In the genomic region with DNA sequence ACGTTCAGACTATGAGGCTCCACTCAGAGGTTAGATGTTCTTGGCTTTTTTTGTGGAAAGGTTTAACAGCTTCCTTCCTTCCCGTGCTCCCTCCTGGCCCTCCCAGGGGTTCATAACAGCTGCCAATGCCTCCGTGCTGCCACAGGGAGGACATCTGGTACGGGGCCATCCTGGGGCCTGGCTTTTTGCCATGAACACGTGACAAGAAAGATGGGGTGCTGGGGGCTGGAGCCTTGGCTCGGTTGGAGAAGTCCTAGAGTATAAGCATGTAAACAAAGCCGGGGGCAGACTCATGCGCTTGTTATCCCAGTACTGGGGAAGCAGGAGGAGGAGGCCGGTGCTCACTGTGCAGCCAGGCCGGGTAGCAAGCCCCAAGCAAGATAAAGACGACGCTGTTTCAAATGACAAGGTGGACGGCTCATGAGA, we compare ENCODE assay signal across 7 mouse cellular contexts.
DNase-seq lines count a peak whose midpoint lies in the region; ATAC-seq and TF ChIP-seq lines count a peak whose summit lies in the region.

No protein-coding gene starts in this region.

- no peak overlapping the region for H3K9ac ChIP-seq in forebrain, postnatal 0 days
- no peak overlapping the region for H3K9ac ChIP-seq in limb, embryonic 11.5 days (ENCODE audit: low read length)
- no peak overlapping the region for H3K9ac ChIP-seq in midbrain, embryonic 12.5 days (replicated peaks)

- WGBS in forebrain, postnatal 0 days = 33% methylated on average over 13 of the region's 13 CpGs
- 40% methylated on average over 13 of the region's 13 CpGs for WGBS in limb, embryonic 11.5 days
- 59% methylated on average over 13 of the region's 13 CpGs for whole genome bisulfite sequencing in midbrain, embryonic 12.5 days

- no peak overlapping the region for H3K4me3 ChIP-seq in forebrain, postnatal 0 days (ENCODE audit: low read depth, low read length)
- no peak overlapping the region for H3K4me3 ChIP-seq in limb, embryonic 11.5 days (ENCODE audit: low read depth, low read length)
- no peak overlapping the region for H3K4me3 ChIP-seq in midbrain, embryonic 12.5 days

- no peaks in the 10 kb centered on the region for H3K36me3 ChIP-seq in forebrain, postnatal 0 days (ENCODE audit: insufficient read depth)
- H3K36me3 ChIP-seq in limb, embryonic 11.5 days (ENCODE audit: control insufficient read depth, insufficient read depth, low read length) = no peaks in the 10 kb centered on the region
- H3K36me3 ChIP-seq in midbrain, embryonic 12.5 days = no peaks in the 10 kb centered on the region

- H3K4me1 ChIP-seq in forebrain, postnatal 0 days (ENCODE audit: insufficient read depth) = peaks cover 10% of the 10 kb centered on the region
- H3K4me1 ChIP-seq in limb, embryonic 11.5 days (ENCODE audit: control insufficient read depth, insufficient read depth, low read length) = peaks cover 16% of the 10 kb centered on the region
- H3K4me1 ChIP-seq in midbrain, embryonic 12.5 days = peaks cover 25% of the 10 kb centered on the region

- H3K27me3 ChIP-seq in forebrain, postnatal 0 days (ENCODE audit: insufficient read depth, low read length) = no peaks in the 10 kb centered on the region
- H3K27me3 ChIP-seq in limb, embryonic 11.5 days (ENCODE audit: control insufficient read depth, insufficient read depth, low read length) = no peaks in the 10 kb centered on the region
- no peaks in the 10 kb centered on the region for H3K27me3 ChIP-seq in midbrain, embryonic 12.5 days

- peak; percentile 32 for DNase-seq in CD4-positive helper T cell, adult 2 months (ENCODE audit: low read depth, low spot score)
- peak; percentile 36 to 59 for DNase-seq in adrenal gland, adult 18-20 months (ENCODE audit: low spot score in 2 of 2)
- DNase-seq in forebrain, postnatal 0 days = peak; percentile 36
- DNase-seq in limb, embryonic 11.5 days (ENCODE audit: low spot score) = peak; percentile 41
- DNase-seq in urinary bladder, postnatal 4 days (ENCODE audit: low spot score in 2 of 2) = peak; percentile 43 to 66

- H3K9me3 ChIP-seq in forebrain, postnatal 0 days (ENCODE audit: low read length) = no peaks in the 10 kb centered on the region
- no peaks in the 10 kb centered on the region for H3K9me3 ChIP-seq in limb, embryonic 11.5 days (ENCODE audit: control insufficient read depth, low read length)
- no peaks in the 10 kb centered on the region for H3K9me3 ChIP-seq in midbrain, embryonic 12.5 days

- H3K27ac ChIP-seq in forebrain, postnatal 0 days (ENCODE audit: low read depth, low read length) = no peak overlapping the region; the same call in 1 of the 2 replicates
- no peak overlapping the region for H3K27ac ChIP-seq in limb, embryonic 11.5 days (replicated peaks; ENCODE audit: low read depth, low read length)
- H3K27ac ChIP-seq in midbrain, embryonic 12.5 days (replicated peaks) = no peak overlapping the region

- H3K4me2 ChIP-seq in forebrain, postnatal 0 days (ENCODE audit: low read depth) = no peak overlapping the region
- no peak overlapping the region for H3K4me2 ChIP-seq in limb, embryonic 11.5 days (ENCODE audit: low read depth, severe bottlenecking)
- no peak overlapping the region for H3K4me2 ChIP-seq in midbrain, embryonic 12.5 days (replicated peaks)

- ATAC-seq in forebrain, postnatal 0 days = peak; percentile 69
- peak; percentile 18 to 25; a peak in 3 of 4 replicates for ATAC-seq in hematopoietic stem cell, adult 5-6 weeks (replicated peaks in 1 of 2; ENCODE audit: insufficient read depth in 1 of 2, low FRiP score in 2 of 2, low TSS enrichment in 1 of 2, low read depth in 1 of 2, poor library complexity in 2 of 2, severe bottlenecking in 2 of 2)
- ATAC-seq in limb, embryonic 11.5 days (ENCODE audit: insufficient number of reproducible peaks, low FRiP score, low TSS enrichment, low read depth) = no peak
- ATAC-seq in midbrain, embryonic 12.5 days (ENCODE audit: low FRiP score, low read depth) = peak; percentile 32

- TF ChIP-seq CTCF in forebrain, postnatal 0 days (IDR thresholded peaks at IDR 0.05; ENCODE audit: low read depth) = no peak
